Mouse (Mus musculus): ENCODE measurements around the gene Gm10217.

DNA sequence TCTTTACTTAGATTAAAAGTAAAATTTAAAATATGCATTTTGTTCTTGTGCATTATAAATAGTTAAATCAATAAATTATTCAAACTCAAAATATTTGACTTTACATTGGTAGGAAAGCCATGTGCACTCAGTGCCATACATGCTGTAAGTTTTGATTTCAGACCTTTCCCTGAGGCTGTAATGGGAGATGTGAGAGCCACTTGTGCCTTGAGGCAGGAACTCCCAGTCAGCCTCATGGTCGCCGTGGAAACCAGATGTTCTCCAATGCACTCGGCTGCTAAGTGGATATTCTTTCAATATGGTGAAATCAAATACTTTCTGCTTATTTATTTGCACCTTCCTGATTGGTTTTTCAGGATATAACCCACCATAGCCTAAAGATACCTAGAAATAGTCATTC lies 35.6 kb downstream of the Gm10217 start:
- TF ChIP-seq CTCF (IDR thresholded peaks at IDR 0.05; ENCODE audit: insufficient read depth, low read depth, low read length) = no peak
- TF ChIP-seq POLR2A (IDR thresholded peaks at IDR 0.05; ENCODE audit: insufficient read depth, low read depth, low read length) = no peak
